Mouse (Mus musculus): ENCODE results near the gene Atoh8. TPM values are rescaled to one million over a fixed set of nuclear protein-coding genes. Genes with fewer than 3 reads are reported as not detected.

Atoh8 gene
- polyA plus RNA-seq, 1 experiment from 2014 or later: 14.5 TPM

DNA sequence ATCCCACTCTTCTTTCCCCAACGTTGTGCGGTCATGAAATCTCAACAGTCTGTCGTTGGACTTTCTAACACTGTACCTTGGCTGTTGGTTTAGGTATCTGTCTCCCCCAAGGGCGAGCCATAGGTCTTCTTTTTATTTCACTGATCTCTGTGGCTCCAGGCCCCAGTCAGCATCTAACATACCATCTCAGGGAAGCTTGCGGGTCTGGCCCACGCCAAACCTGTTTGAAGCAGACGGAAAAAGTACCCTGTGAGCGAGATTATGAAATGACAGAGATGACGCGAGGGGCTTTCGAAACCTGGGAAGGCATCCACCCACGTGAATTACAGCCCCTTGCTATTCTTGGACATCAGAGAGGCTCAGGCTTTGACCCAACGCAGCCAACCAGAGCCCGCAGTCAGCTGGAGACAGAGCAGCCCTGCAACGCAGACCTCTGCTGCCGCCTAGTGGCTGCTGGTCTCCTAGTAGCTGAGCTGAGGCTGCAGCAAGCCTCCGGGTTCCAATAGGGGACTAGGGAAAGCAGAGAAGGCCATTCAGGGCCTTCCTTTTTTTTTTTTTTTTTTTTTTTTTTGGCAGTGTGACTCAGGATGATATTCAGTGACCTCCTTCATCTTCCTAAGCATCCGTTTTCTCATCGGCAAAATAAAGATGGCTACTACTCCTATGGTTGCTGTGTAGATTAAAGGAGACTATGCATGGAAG is 25.8 kb upstream of the Atoh8 start:
- H3K4me1 ChIP-seq (ENCODE audit: control insufficient read depth, insufficient read depth, low read length): peaks cover 17% of the 10 kb centered on the region
- peak; percentile 78 for ATAC-seq (replicated peaks; ENCODE audit: extremely low read depth, insufficient read depth, low FRiP score)
- peak overlapping the region; percentile 40 for H3K4me2 ChIP-seq (ENCODE audit: low read depth, low read length)
- H3K27me3 ChIP-seq (ENCODE audit: control insufficient read depth, insufficient read depth, low read length): no peaks in the 10 kb centered on the region
- peak overlapping the region; percentile 63 for H3K27ac ChIP-seq (ENCODE audit: low read length)
- WGBS: 21% methylated on average over 19 of the region's 19 CpGs
- H3K9ac ChIP-seq (ENCODE audit: low read length): peak overlapping the region; percentile 53
- no peak overlapping the region for H3K4me3 ChIP-seq (ENCODE audit: low read length)
- H3K36me3 ChIP-seq (ENCODE audit: control insufficient read depth, insufficient read depth): no peaks in the 10 kb centered on the region
- no peaks in the 10 kb centered on the region for H3K9me3 ChIP-seq (replicated peaks; ENCODE audit: control insufficient read depth, low read length)

DNA sequence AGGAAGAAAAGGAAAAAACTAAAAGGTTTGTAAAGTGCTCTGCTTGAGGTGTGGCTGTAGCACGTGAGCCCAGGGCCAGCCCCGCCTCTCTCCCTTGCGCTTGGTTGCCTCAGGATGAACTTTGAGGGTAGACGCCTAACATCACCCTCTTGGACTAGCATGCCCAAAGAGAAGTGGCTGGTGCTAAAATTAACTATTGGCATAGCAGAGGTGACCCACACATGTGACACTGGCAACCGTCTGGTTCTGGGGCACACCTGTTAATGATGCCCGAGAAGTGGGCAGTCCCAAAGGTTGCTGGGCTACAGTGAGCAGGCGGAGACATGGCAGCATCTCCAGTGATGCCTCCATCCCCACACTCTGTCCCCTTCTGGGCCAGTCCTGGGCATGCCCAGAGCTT is 24.1 kb upstream of the Atoh8 start:
- 49% methylated on average over 7 of the region's 7 CpGs for WGBS
- Histone ChIP-seq H3K4me1 (ENCODE audit: control insufficient read depth, insufficient read depth, low read length) (peaks cover 21% of the 10 kb centered on the region), H3K36me3 (ENCODE audit: control insufficient read depth, insufficient read depth) (no peaks in the 10 kb centered on the region), H3K9me3 (replicated peaks; ENCODE audit: control insufficient read depth, low read length) (no peaks in the 10 kb centered on the region), H3K4me3 (ENCODE audit: low read length) (no peak overlapping the region), H3K27me3 (ENCODE audit: control insufficient read depth, insufficient read depth, low read length) (no peaks in the 10 kb centered on the region), H3K9ac (ENCODE audit: low read length) (no peak overlapping the region), H3K4me2 (ENCODE audit: low read depth, low read length) (no peak overlapping the region), H3K27ac (ENCODE audit: low read length) (no peak overlapping the region)
- no peak for ATAC-seq (replicated peaks; ENCODE audit: extremely low read depth, insufficient read depth, low FRiP score)

DNA sequence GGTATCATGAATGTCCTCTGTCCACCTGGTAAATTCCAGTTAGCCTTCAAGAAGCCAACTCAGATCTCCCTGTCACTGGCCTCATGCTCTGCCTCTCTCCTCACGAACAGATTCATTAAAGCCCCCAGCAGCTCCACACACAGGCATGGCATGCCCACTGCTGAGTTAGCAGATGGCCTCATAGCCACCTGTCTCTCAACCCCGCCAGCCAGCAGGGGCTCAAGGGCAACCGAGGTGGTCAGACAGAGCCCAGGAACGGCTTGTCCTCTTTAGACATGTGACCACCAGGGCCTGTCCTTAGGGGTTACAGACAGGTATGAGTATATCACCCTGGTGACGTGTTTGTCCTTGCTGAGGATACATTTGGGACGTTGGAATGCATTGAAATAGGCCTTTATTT is 19.9 kb upstream of the Atoh8 start:
- H3K4me3 ChIP-seq (ENCODE audit: low read length): no peak overlapping the region
- H3K9me3 ChIP-seq (replicated peaks; ENCODE audit: control insufficient read depth, low read length): no peaks in the 10 kb centered on the region
- ATAC-seq (replicated peaks; ENCODE audit: extremely low read depth, insufficient read depth, low FRiP score): no peak
- H3K27me3 ChIP-seq (ENCODE audit: control insufficient read depth, insufficient read depth, low read length): no peaks in the 10 kb centered on the region
- H3K4me2 ChIP-seq (ENCODE audit: low read depth, low read length): no peak overlapping the region
- peaks cover 31% of the 10 kb centered on the region for H3K4me1 ChIP-seq (ENCODE audit: control insufficient read depth, insufficient read depth, low read length)
- WGBS: 58% methylated on average over 6 of the region's 6 CpGs
- H3K36me3 ChIP-seq (ENCODE audit: control insufficient read depth, insufficient read depth): no peaks in the 10 kb centered on the region
- no peak overlapping the region for H3K27ac ChIP-seq (ENCODE audit: low read length)
- H3K9ac ChIP-seq (ENCODE audit: low read length): no peak overlapping the region

DNA sequence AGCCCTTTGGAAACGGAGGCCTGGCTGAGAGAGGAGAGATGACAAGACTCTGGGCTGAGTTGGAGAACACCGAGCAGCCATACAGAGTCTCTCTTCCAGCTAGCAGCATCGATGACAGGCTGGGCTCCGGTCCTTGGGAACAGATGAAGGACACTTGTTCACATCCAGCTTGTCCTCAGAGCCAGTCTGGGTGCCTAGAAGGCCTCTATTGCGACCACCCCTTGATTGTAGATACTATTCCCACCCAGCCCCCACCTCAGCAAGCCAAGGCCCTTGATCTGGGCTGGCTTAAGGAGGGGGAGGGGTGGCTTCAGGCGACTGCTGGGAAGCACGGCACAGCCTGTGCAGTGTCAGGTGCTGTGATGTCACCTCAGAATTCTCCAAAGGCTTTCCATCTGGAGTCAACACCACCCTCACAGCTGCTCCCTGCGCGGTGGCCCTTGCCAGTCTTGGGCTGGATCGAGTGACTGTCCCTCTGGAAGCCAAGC is 19.3 kb upstream of the Atoh8 start:
- peak; percentile 56 for ATAC-seq (replicated peaks; ENCODE audit: extremely low read depth, insufficient read depth, low FRiP score)
- H3K27me3 ChIP-seq (ENCODE audit: control insufficient read depth, insufficient read depth, low read length): no peaks in the 10 kb centered on the region
- no peak overlapping the region for H3K9ac ChIP-seq (ENCODE audit: low read length)
- no peaks in the 10 kb centered on the region for H3K36me3 ChIP-seq (ENCODE audit: control insufficient read depth, insufficient read depth)
- no peak overlapping the region for H3K4me3 ChIP-seq (ENCODE audit: low read length)
- H3K9me3 ChIP-seq (replicated peaks; ENCODE audit: control insufficient read depth, low read length): no peaks in the 10 kb centered on the region
- H3K27ac ChIP-seq (ENCODE audit: low read length): peak overlapping the region; percentile 28; the same call in 1 of the 2 replicates
- H3K4me2 ChIP-seq (ENCODE audit: low read depth, low read length): no peak overlapping the region
- 33% methylated on average over 10 of the region's 10 CpGs for WGBS
- H3K4me1 ChIP-seq (ENCODE audit: control insufficient read depth, insufficient read depth, low read length): peaks cover 29% of the 10 kb centered on the region

DNA sequence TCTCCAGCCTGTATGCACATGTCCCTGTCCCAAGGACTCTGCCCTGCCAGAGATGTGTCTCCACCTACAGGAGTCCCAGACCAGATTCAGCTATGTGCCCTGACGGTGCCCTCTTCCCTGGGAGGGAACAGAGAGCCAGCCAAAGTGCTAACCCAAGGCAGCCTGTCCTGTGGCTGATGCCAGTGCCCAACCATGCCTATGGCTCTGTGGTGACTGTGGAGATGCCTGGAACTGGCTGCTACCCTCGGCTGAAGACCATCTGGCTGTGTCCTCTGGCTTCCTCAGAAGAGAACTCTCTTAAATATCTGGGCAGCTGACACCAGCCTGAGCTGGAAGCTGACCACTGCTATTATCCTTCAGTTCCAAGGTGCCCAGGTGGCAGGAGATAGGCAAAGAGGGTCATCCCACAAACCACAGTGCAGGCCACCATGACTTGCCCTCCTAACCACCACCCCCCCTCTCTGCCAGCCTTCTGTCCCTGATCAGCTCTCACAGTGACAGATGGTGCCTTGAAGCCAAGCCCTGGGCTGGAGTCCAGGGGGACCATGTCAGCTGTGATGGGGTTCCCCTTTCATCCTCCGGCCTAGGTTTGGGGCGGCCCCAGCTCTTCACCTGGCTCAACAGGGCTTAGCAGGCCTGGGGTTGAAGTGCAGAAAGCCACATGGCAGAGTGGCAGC is 18.7 kb upstream of the Atoh8 start:
- H3K36me3 ChIP-seq (ENCODE audit: control insufficient read depth, insufficient read depth): no peaks in the 10 kb centered on the region
- H3K4me2 ChIP-seq (ENCODE audit: low read depth, low read length): no peak overlapping the region
- WGBS: 70% methylated on average over 4 of the region's 4 CpGs
- no peaks in the 10 kb centered on the region for H3K9me3 ChIP-seq (replicated peaks; ENCODE audit: control insufficient read depth, low read length)
- peaks cover 24% of the 10 kb centered on the region for H3K4me1 ChIP-seq (ENCODE audit: control insufficient read depth, insufficient read depth, low read length)
- peak; percentile 11; the same call in 1 of the 2 replicates for ATAC-seq (replicated peaks; ENCODE audit: extremely low read depth, insufficient read depth, low FRiP score)
- H3K27ac ChIP-seq (ENCODE audit: low read length): peak overlapping the region; percentile 28; the same call in 1 of the 2 replicates
- 0 out of 2 replicates have a peak overlapping the region, but pooled peaks have one; percentile 21 for H3K9ac ChIP-seq (ENCODE audit: low read length)
- no peak overlapping the region for H3K4me3 ChIP-seq (ENCODE audit: low read length)
- no peaks in the 10 kb centered on the region for H3K27me3 ChIP-seq (ENCODE audit: control insufficient read depth, insufficient read depth, low read length)

DNA sequence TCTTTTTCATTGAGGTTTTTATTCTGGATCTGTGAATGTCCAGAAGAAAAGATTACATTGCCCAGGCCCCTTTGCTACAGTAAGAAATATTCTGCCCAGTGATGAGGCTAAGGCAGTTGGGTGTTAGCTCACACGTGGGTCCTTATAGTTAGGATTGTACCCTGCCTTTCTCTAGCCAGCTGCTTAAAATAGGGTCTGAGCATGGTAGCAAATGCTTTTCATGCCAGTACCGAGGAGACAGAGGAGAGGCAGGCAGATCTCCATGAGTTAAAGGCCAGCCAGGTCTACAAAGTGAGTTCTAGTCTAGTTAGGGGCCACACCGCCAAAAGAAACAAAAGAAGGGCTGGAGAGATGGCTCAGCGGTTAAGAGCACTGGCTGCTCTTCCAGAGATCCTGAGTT is 17.8 kb upstream of the Atoh8 start:
- WGBS: 64% methylated on average over 4 of the region's 4 CpGs
- Histone ChIP-seq H3K9ac (ENCODE audit: low read length) (no peak overlapping the region), H3K4me1 (ENCODE audit: control insufficient read depth, insufficient read depth, low read length) (peaks cover 23% of the 10 kb centered on the region), H3K36me3 (ENCODE audit: control insufficient read depth, insufficient read depth) (no peaks in the 10 kb centered on the region), H3K9me3 (replicated peaks; ENCODE audit: control insufficient read depth, low read length) (no peaks in the 10 kb centered on the region), H3K4me2 (ENCODE audit: low read depth, low read length) (no peak overlapping the region), H3K27me3 (ENCODE audit: control insufficient read depth, insufficient read depth, low read length) (no peaks in the 10 kb centered on the region), H3K4me3 (ENCODE audit: low read length) (no peak overlapping the region), H3K27ac (ENCODE audit: low read length) (peak overlapping the region; percentile 64)
- 0 out of 2 replicates have a peak, but pooled peaks have one; percentile 57 for ATAC-seq (replicated peaks; ENCODE audit: extremely low read depth, insufficient read depth, low FRiP score)

DNA sequence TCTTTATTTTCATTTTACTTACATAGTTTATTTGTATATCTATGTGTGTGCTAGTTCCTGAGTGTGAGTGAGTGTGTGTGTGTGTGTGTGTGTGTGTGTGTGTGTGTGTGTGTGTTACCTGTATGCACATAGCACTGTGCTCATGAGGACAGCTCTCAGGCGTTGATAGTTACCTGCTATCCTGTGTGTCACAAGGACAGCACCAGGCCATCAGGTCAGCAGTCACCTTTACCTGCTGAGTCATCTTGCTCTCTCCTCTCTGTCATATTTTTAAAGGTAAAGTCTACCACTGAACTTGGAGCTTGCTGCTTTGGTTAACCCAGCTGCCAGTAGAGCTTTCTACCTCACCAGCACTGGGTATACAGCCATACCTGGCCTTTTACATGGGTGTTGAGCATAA is 17.1 kb upstream of the Atoh8 start:
- H3K4me3 ChIP-seq (ENCODE audit: low read length): no peak overlapping the region
- no peak overlapping the region for H3K4me2 ChIP-seq (ENCODE audit: low read depth, low read length)
- H3K27me3 ChIP-seq (ENCODE audit: control insufficient read depth, insufficient read depth, low read length): no peaks in the 10 kb centered on the region
- H3K36me3 ChIP-seq (ENCODE audit: control insufficient read depth, insufficient read depth): no peaks in the 10 kb centered on the region
- H3K27ac ChIP-seq (ENCODE audit: low read length): no peak overlapping the region
- H3K4me1 ChIP-seq (ENCODE audit: control insufficient read depth, insufficient read depth, low read length): peaks cover 23% of the 10 kb centered on the region
- H3K9me3 ChIP-seq (replicated peaks; ENCODE audit: control insufficient read depth, low read length): no peaks in the 10 kb centered on the region
- no peak overlapping the region for H3K9ac ChIP-seq (ENCODE audit: low read length)
- WGBS: 87% methylated on average over 1 of the region's 1 CpGs
- no peak for ATAC-seq (replicated peaks; ENCODE audit: extremely low read depth, insufficient read depth, low FRiP score)

DNA sequence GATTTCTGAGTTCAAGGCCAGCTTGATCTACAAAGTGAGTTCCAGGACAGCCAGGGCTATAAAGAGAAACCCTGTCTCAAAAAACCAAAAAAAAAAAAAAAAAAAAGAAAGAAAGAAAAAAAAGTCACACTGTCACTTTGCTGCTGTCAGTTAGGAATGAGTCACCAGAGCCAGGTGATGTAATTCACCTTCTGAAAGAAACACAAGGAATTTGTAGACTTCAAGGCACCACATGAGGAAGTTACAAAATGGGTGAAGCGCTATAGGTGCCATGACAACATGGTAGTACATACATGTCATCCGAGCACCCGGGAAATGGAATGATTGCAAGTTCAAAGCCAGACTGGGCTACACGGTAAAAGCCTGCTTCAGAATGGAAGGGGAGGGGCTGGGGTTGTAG is 14.6 kb upstream of the Atoh8 start:
- no peaks in the 10 kb centered on the region for H3K27me3 ChIP-seq (ENCODE audit: control insufficient read depth, insufficient read depth, low read length)
- H3K36me3 ChIP-seq (ENCODE audit: control insufficient read depth, insufficient read depth): no peaks in the 10 kb centered on the region
- no peak overlapping the region for H3K27ac ChIP-seq (ENCODE audit: low read length)
- no peak overlapping the region for H3K4me3 ChIP-seq (ENCODE audit: low read length)
- no peak overlapping the region for H3K9ac ChIP-seq (ENCODE audit: low read length)
- peaks cover 33% of the 10 kb centered on the region for H3K4me1 ChIP-seq (ENCODE audit: control insufficient read depth, insufficient read depth, low read length)
- no peak for ATAC-seq (replicated peaks; ENCODE audit: extremely low read depth, insufficient read depth, low FRiP score)
- no peak overlapping the region for H3K4me2 ChIP-seq (ENCODE audit: low read depth, low read length)
- WGBS: 90% methylated on average over 4 of the region's 4 CpGs
- H3K9me3 ChIP-seq (replicated peaks; ENCODE audit: control insufficient read depth, low read length): no peaks in the 10 kb centered on the region

Data from heart, embryonic 16.5 days (tissue).